Mouse (Mus musculus) intestine, embryonic 15.5 days (tissue): ENCODE data around the gene Terb2. TPM values are rescaled to one million over a fixed set of nuclear protein-coding genes. Genes with fewer than 3 reads are reported as not detected.

ENCODE experiments used
- ATAC-seq: fragments of 200-750 bp; cut with Nextera tagmentation; 2 replicates; pipeline ENCODE4 v1.8.0; 2017; ENCODE audit warnings: moderate TSS enrichment, moderate library complexity
- H3K27ac ChIP-seq: fragments of 300-500 bp; sonication (generic); 2 replicates; pipeline ENCODE4 v1.5.1; 2015; ENCODE audit warnings: mild to moderate bottlenecking, inconsistent platforms
- H3K27me3 ChIP-seq: fragments of 300-500 bp; sonication (generic); replicated peaks from 2 replicates; pipeline ENCODE4 v1.6.1; 2015; ENCODE audit warnings: inconsistent platforms
- H3K36me3 ChIP-seq: fragments of 300-500 bp; sonication (generic); 2 replicates; pipeline ENCODE4 v1.6.1; 2015; ENCODE audit warnings: inconsistent platforms
- H3K4me1 ChIP-seq: fragments of 300-500 bp; sonication (generic); replicated peaks from 2 replicates; pipeline ENCODE4 v1.6.1; 2015; ENCODE audit warnings: inconsistent platforms
- H3K4me2 ChIP-seq: fragments of 300-500 bp; sonication (generic); replicated peaks from 2 replicates; pipeline ENCODE4 v1.6.1; 2015; ENCODE audit warnings: mild to moderate bottlenecking, inconsistent platforms
- H3K4me3 ChIP-seq: fragments of 300-500 bp; sonication (generic); replicated peaks from 2 replicates; pipeline ENCODE4 v1.5.1; 2015; ENCODE audit warnings: inconsistent platforms
- H3K9ac ChIP-seq: fragments of 300-500 bp; sonication (generic); 2 replicates; pipeline ENCODE4 v1.6.1; 2015; ENCODE audit warnings: inconsistent platforms
- H3K9me3 ChIP-seq: fragments of 300-500 bp; sonication (generic); 2 replicates; pipeline ENCODE4 v1.6.1; 2016; ENCODE audit warnings: inconsistent platforms
- WGBS: fragments of 180-500 bp; shearing (Covaris S2); methylation state at CpG from one replicate; pipeline ENCODE4 v1.1.7; 2015; 5-methylcytosine and 5-hydroxymethylcytosine counted together
- polyA plus RNA-seq: library from polyadenylated mRNA; unstranded; fragments of >200 nt; fragmentation: Nextera tagmentation; extraction: Ambion mirVana; gene quantifications from 2 replicates; pipeline ENCODE4 v1.2.1, GENCODE M21; 2015

The Terb2 gene
- polyA plus RNA-seq, 1 experiment from 2014 or later, result not detected

GRCm38 (mm10) chr2:122152850-122153249 is 33.2 kb upstream of the Terb2 start:
- 83% methylated on average over 3 of the region's 3 CpGs for WGBS
- Histone ChIP-seq H3K4me3 (no peak overlapping the region), H3K4me2 (no peak overlapping the region), H3K27me3 (no peaks in the 10 kb centered on the region), H3K9ac (no peak overlapping the region), H3K27ac (no peak overlapping the region), H3K9me3 (no peaks in the 10 kb centered on the region; the same call in 1 of the 2 replicates), H3K4me1 (no peaks in the 10 kb centered on the region), H3K36me3 (no peaks in the 10 kb centered on the region)
- ATAC-seq, result no peak

- WGBS, result 89% methylated on average over 7 of the region's 7 CpGs
- H3K9me3 ChIP-seq, result no peaks in the 10 kb centered on the region; the same call in 1 of the 2 replicates
- no peaks in the 10 kb centered on the region for H3K36me3 ChIP-seq
- H3K4me2 ChIP-seq, result no peak overlapping the region
- no peak for ATAC-seq
- peaks cover 3% of the 10 kb centered on the region; the same call in 1 of the 2 replicates for H3K4me1 ChIP-seq
- no peaks in the 10 kb centered on the region for H3K27me3 ChIP-seq
- H3K4me3 ChIP-seq, result no peak overlapping the region
- H3K9ac ChIP-seq, result no peak overlapping the region
- H3K27ac ChIP-seq, result no peak overlapping the region
These were observed 32.2 kb upstream of the Terb2 start for GRCm38 (mm10) chr2:122153681-122154365.

- H3K27me3 ChIP-seq, result no peaks in the 10 kb centered on the region
- no peak for ATAC-seq
- 92% methylated on average over 2 of the region's 2 CpGs for WGBS
- no peak overlapping the region for H3K4me3 ChIP-seq
- H3K4me1 ChIP-seq, result peaks cover 6% of the 10 kb centered on the region; the same call in 1 of the 2 replicates
- H3K4me2 ChIP-seq, result no peak overlapping the region
- no peak overlapping the region for H3K9ac ChIP-seq
- H3K27ac ChIP-seq, result no peak overlapping the region
- H3K36me3 ChIP-seq, result no peaks in the 10 kb centered on the region
- no peaks in the 10 kb centered on the region; the same call in 1 of the 2 replicates for H3K9me3 ChIP-seq
These were observed 31.6 kb upstream of the Terb2 start for GRCm38 (mm10) chr2:122154479-122154878.

- no peak overlapping the region for H3K9ac ChIP-seq
- 83% methylated on average over 2 of the region's 2 CpGs for WGBS
These were observed 30.8 kb upstream of the Terb2 start for GRCm38 (mm10) chr2:122155292-122155691.

GRCm38 (mm10) chr2:122156051-122156700 is 29.9 kb upstream of the Terb2 start:
- no peak overlapping the region for H3K4me2 ChIP-seq
- H3K36me3 ChIP-seq, result no peaks in the 10 kb centered on the region
- no peak overlapping the region for H3K9ac ChIP-seq
- ATAC-seq, result no peak
- 87% methylated on average over 4 of the region's 4 CpGs for whole genome bisulfite sequencing
- H3K27me3 ChIP-seq, result no peaks in the 10 kb centered on the region
- peaks cover 6% of the 10 kb centered on the region; the same call in 1 of the 2 replicates for H3K4me1 ChIP-seq
- no peaks in the 10 kb centered on the region; the same call in 1 of the 2 replicates for H3K9me3 ChIP-seq
- H3K27ac ChIP-seq, result no peak overlapping the region
- no peak overlapping the region for H3K4me3 ChIP-seq

More at GRCm38 (mm10) chr2:122155292-122155691, 30.8 kb upstream of the Terb2 start:
- Histone ChIP-seq H3K9me3 (no peaks in the 10 kb centered on the region; the same call in 1 of the 2 replicates), H3K36me3 (no peaks in the 10 kb centered on the region), H3K4me3 (no peak overlapping the region), H3K27me3 (no peaks in the 10 kb centered on the region), H3K27ac (no peak overlapping the region), H3K4me2 (no peak overlapping the region), H3K4me1 (peaks cover 6% of the 10 kb centered on the region; the same call in 1 of the 2 replicates)
- no peak for ATAC-seq

- ATAC-seq, result no peak
- Histone ChIP-seq H3K4me3 (no peak overlapping the region), H3K4me1 (peaks cover 6% of the 10 kb centered on the region; the same call in 1 of the 2 replicates), H3K4me2 (no peak overlapping the region), H3K9me3 (no peaks in the 10 kb centered on the region; the same call in 1 of the 2 replicates), H3K9ac (no peak overlapping the region), H3K27ac (no peak overlapping the region), H3K27me3 (no peaks in the 10 kb centered on the region), H3K36me3 (no peaks in the 10 kb centered on the region)
These were observed 28.5 kb upstream of the Terb2 start for GRCm38 (mm10) chr2:122157561-122157960.

- WGBS, result 34% methylated on average over 6 of the region's 6 CpGs
- Histone ChIP-seq H3K9me3 (no peaks in the 10 kb centered on the region; the same call in 1 of the 2 replicates), H3K9ac (no peak overlapping the region), H3K4me2 (0 out of 2 replicates have a peak overlapping the region, but pooled peaks have one; percentile 3), H3K27me3 (no peaks in the 10 kb centered on the region), H3K27ac (peak overlapping the region; percentile 36), H3K36me3 (no peaks in the 10 kb centered on the region), H3K4me1 (peaks cover 6% of the 10 kb centered on the region; the same call in 1 of the 2 replicates), H3K4me3 (no peak overlapping the region)
- ATAC-seq, result peak; percentile 58; the same call in 1 of the 2 replicates
These were observed 27.7 kb upstream of the Terb2 start for GRCm38 (mm10) chr2:122158362-122158802.

GRCm38 (mm10) chr2:122159667-122160066 is 26.4 kb upstream of the Terb2 start:
- no peak for ATAC-seq
- H3K27ac ChIP-seq, result no peak overlapping the region
- no peak overlapping the region for H3K4me2 ChIP-seq
- no peak overlapping the region for H3K4me3 ChIP-seq
- H3K9ac ChIP-seq, result no peak overlapping the region
- WGBS, result 68% methylated on average over 6 of the region's 6 CpGs
- H3K4me1 ChIP-seq, result peaks cover 6% of the 10 kb centered on the region; the same call in 1 of the 2 replicates
- H3K9me3 ChIP-seq, result no peaks in the 10 kb centered on the region; the same call in 1 of the 2 replicates
- H3K36me3 ChIP-seq, result no peaks in the 10 kb centered on the region
- no peaks in the 10 kb centered on the region for H3K27me3 ChIP-seq

- WGBS, result 41% methylated on average over 2 of the region's 2 CpGs
- no peaks in the 10 kb centered on the region; the same call in 1 of the 2 replicates for H3K9me3 ChIP-seq
- H3K27ac ChIP-seq, result no peak within 1 kb of the TSS
- no peak within 1 kb of the TSS for H3K4me3 ChIP-seq
- H3K4me2 ChIP-seq, result no peak within 1 kb of the TSS
- no peaks in the 10 kb centered on the region for H3K27me3 ChIP-seq
- ATAC-seq, result peak; percentile 71
- H3K9ac ChIP-seq, result no peak within 1 kb of the TSS
- H3K36me3 ChIP-seq, result no peaks in the 10 kb centered on the region
- H3K4me1 ChIP-seq, result peaks cover 6% of the 10 kb centered on the region; the same call in 1 of the 2 replicates
These were observed 25.4 kb upstream of the Terb2 start, which contains the start of gene Trim69 for GRCm38 (mm10) chr2:122160680-122161079. Gene Trim69, plus strand, starts transcription at chr2:122160700.

GRCm38 (mm10) chr2:122161542-122161941 is 24.5 kb upstream of the Terb2 start:
- 0 out of 2 replicates have a peak, but pooled peaks have one; percentile 29 for ATAC-seq
- H3K4me2 ChIP-seq, result no peak overlapping the region
- H3K4me3 ChIP-seq, result no peak overlapping the region
- no peaks in the 10 kb centered on the region for H3K36me3 ChIP-seq
- no peaks in the 10 kb centered on the region for H3K27me3 ChIP-seq
- no peak overlapping the region for H3K9ac ChIP-seq
- H3K27ac ChIP-seq, result no peak overlapping the region
- peaks cover 6% of the 10 kb centered on the region; the same call in 1 of the 2 replicates for H3K4me1 ChIP-seq
- 22% methylated on average over 4 of the region's 4 CpGs for WGBS
- no peaks in the 10 kb centered on the region; the same call in 1 of the 2 replicates for H3K9me3 ChIP-seq

GRCm38 (mm10) chr2:122162529-122162928 is 23.5 kb upstream of the Terb2 start:
- WGBS, result 77% methylated on average over 2 of the region's 2 CpGs

More at GRCm38 (mm10) chr2:122162529-122162928, 23.5 kb upstream of the Terb2 start:
- peaks cover 6% of the 10 kb centered on the region; the same call in 1 of the 2 replicates for H3K4me1 ChIP-seq
- H3K9me3 ChIP-seq, result no peaks in the 10 kb centered on the region; the same call in 1 of the 2 replicates
- no peak overlapping the region for H3K27ac ChIP-seq
- ATAC-seq, result no peak
- H3K27me3 ChIP-seq, result no peaks in the 10 kb centered on the region
- no peak overlapping the region for H3K9ac ChIP-seq
- no peak overlapping the region for H3K4me3 ChIP-seq
- H3K4me2 ChIP-seq, result no peak overlapping the region
- no peaks in the 10 kb centered on the region for H3K36me3 ChIP-seq
